Mouse (Mus musculus) kidney, embryonic 16.5 days (tissue): ENCODE data around the gene Sema3a. TPM values are rescaled to one million over a fixed set of nuclear protein-coding genes. Genes with fewer than 3 reads are reported as not detected.
"Not testable (repeated sequence)": the region's sequence is repeated elsewhere in the genome, so short reads cannot be mapped to it uniquely, and the experiment has no call there.

ENCODE experiments used
- ATAC-seq: fragments of 200-750 bp; cut with Nextera tagmentation; 2 replicates; pipeline ENCODE4 v1.8.0; 2017; ENCODE audit warnings: moderate TSS enrichment; ENCODE audit not compliant: low FRiP score, low TSS enrichment
- H3K27ac ChIP-seq: fragments of 300-500 bp; sonication (generic); 2 replicates; pipeline ENCODE4 v1.5.1; 2014; ENCODE audit warnings: low read length
- H3K27me3 ChIP-seq: fragments of 300-500 bp; sonication (generic); 2 replicates; pipeline ENCODE4 v1.6.1; 2014; ENCODE audit warnings: low read length, control low read depth, mixed read lengths; ENCODE audit not compliant: insufficient read depth
- H3K36me3 ChIP-seq: fragments of 300-500 bp; sonication (generic); 2 replicates; pipeline ENCODE4 v1.6.1; 2014; ENCODE audit warnings: low read length, control low read depth, mixed read lengths; ENCODE audit not compliant: insufficient read depth
- H3K4me1 ChIP-seq: fragments of 300-500 bp; sonication (generic); 2 replicates; pipeline ENCODE4 v1.6.1; 2014; ENCODE audit warnings: low read length, control low read depth, mixed read lengths; ENCODE audit not compliant: insufficient read depth
- H3K4me2 ChIP-seq: fragments of 300-500 bp; sonication (generic); replicated peaks from 2 replicates; pipeline ENCODE4 v1.6.1; 2014; ENCODE audit warnings: low read depth, low read length
- H3K4me3 ChIP-seq: fragments of 300-500 bp; sonication (generic); 2 replicates; pipeline ENCODE4 v1.5.1; 2014; ENCODE audit warnings: mild to moderate bottlenecking, low read length
- H3K9ac ChIP-seq: fragments of 300-500 bp; sonication (generic); replicated peaks from 2 replicates; pipeline ENCODE4 v1.6.1; 2014; ENCODE audit warnings: low read length
- H3K9me3 ChIP-seq: fragments of 300-500 bp; sonication (generic); 2 replicates; pipeline ENCODE4 v1.6.1; 2016; ENCODE audit warnings: low read length, control low read depth
- WGBS: fragments of 180-500 bp; shearing (Covaris S2); extraction: QIAGEN DNeasy Blood & Tissue Kit; methylation state at CpG from one replicate; pipeline ENCODE4 v1.1.7; 2014; 5-methylcytosine and 5-hydroxymethylcytosine counted together
- polyA plus RNA-seq: library from polyadenylated mRNA; unstranded; fragments of >200 nt; fragmentation: Nextera tagmentation; extraction: Ambion mirVana; gene quantifications from 2 replicates; pipeline ENCODE4 v1.2.1, GENCODE M21; 2015

Sema3a gene
- polyA plus RNA-seq, 1 experiment from 2014 or later, result 24.1 TPM

DNA sequence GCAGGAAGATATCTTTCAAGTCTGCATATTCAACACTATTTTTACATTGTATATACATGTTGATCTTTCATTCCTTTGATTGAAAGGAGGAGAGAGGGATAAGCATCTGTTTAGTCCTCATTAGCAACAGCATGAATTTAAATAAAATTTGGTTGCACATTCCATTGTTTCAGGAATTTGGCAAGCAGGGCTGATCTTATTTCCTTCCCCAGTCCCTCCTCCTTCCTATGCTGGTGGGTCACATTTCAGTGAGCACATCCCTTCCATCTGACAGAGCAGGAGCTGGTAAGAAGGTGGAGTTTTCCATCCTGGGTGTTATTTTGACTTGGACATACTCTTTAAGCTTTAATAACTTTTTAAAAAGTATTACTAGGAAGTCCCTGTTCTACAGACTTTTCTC is 315.9 kb downstream of the Sema3a start:
- peak; percentile 91 for ATAC-seq
- H3K36me3 ChIP-seq, result no peaks in the 10 kb centered on the region
- no peaks in the 10 kb centered on the region for H3K9me3 ChIP-seq

DNA sequence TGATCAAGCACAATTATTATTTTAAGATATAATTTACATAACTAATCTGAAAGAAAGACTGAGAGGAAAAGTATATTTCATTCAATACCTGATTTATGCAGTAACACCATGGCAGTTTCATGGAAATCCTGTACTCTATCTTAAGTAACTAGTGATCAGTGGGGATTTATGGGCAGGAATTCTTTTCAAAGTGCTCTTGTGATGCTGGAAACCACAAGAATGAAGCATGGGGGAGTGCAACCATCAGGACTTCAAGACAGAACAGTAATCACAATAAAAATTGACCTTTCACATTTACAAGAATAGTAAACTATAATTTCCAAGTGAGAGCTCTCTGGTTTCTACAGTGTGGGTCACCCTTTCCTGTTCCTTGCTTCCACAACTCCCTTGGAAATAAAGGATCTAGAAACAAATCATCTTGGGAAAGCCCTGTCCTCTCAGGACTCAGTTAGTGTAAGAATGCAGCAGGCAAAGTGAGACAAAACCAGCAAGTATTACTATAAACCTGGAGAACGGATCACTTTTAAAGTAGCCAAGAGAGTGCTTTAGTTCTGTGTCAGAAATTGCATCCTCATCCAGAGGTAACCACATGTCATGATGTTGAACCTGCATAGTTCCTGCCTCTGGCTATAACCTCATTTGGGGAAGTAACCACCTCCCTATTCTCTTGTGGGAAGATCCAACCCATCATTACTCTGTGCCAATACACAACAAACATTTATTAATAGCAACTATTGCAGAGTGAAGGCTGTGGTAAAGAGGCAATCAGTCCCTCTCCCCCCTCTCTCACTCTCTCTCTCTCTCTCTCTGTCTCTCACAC is 335.2 kb downstream of the Sema3a start:
- no peaks in the 10 kb centered on the region for H3K27me3 ChIP-seq
- no peaks in the 10 kb centered on the region for H3K36me3 ChIP-seq
- peak; percentile 82; the same call in 1 of the 2 replicates for ATAC-seq
- 47% methylated on average over 1 of the region's 1 CpGs for WGBS
- H3K9me3 ChIP-seq, result no peaks in the 10 kb centered on the region
- 0 out of 2 replicates have a peak overlapping the region, but pooled peaks have one; percentile 53 for H3K27ac ChIP-seq
- no peak overlapping the region for H3K4me2 ChIP-seq
- H3K4me3 ChIP-seq, result no peak overlapping the region
- H3K4me1 ChIP-seq, result no peaks in the 10 kb centered on the region
- no peak overlapping the region for H3K9ac ChIP-seq

More for the DNA sequence above, 315.9 kb downstream of the Sema3a start:
- Histone ChIP-seq H3K9ac (no peak overlapping the region), H3K27ac (no peak overlapping the region), H3K27me3 (no peaks in the 10 kb centered on the region), H3K4me1 (no peaks in the 10 kb centered on the region), H3K4me3 (no peak overlapping the region), H3K4me2 (no peak overlapping the region)

DNA sequence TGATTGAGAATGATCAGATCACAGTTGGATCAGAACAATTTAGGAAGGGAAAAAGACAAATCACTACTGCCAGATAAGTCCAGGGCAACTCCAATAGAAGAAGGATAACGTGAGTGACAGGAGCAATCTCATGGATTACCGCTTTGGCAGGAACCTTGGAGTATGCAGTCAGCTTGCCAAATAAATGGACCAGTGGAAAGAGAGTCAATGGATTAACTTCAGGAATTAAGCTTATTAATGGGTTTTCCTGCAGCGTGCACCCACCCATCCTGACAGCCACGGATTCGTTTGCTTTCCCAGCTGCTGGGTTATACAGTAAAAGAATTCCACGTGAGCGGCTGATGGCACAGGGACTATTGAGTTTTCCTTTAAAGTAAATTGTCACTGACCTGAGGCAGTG is 343.6 kb downstream of the Sema3a start:
- Histone ChIP-seq H3K4me3 (no peak overlapping the region), H3K4me1 (peaks cover 12% of the 10 kb centered on the region), H3K27me3 (no peaks in the 10 kb centered on the region), H3K4me2 (no peak overlapping the region), H3K36me3 (no peaks in the 10 kb centered on the region), H3K9me3 (no peaks in the 10 kb centered on the region), H3K9ac (no peak overlapping the region), H3K27ac (no peak overlapping the region)
- no peak for ATAC-seq
- WGBS, result 49% methylated on average over 7 of the region's 7 CpGs

DNA sequence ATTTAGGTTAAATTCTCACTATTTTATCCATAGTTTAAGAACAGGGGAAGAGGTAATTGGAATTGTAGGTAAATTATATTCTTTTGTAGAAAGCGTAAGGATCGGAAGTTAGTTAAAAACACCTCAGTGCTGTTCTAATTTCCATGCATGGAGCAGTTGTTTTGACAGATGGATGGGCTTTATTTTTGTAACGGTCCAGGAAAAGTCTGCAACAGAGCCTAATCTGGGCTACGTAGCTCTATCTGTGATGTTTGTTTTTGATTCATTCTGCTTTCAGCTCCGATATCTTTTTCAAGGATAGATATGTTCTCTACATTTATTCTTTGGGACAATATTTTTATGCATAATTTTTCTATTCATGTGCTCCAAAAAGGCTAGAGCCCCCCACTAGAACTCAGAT is 344.2 kb downstream of the Sema3a start:
- Histone ChIP-seq H3K9ac (no peak overlapping the region), H3K9me3 (no peaks in the 10 kb centered on the region), H3K4me3 (no peak overlapping the region), H3K4me2 (no peak overlapping the region), H3K4me1 (peaks cover 12% of the 10 kb centered on the region), H3K27me3 (no peaks in the 10 kb centered on the region), H3K36me3 (no peaks in the 10 kb centered on the region), H3K27ac (no peak overlapping the region)
- 47% methylated on average over 5 of the region's 5 CpGs for WGBS
- ATAC-seq, result no peak

DNA sequence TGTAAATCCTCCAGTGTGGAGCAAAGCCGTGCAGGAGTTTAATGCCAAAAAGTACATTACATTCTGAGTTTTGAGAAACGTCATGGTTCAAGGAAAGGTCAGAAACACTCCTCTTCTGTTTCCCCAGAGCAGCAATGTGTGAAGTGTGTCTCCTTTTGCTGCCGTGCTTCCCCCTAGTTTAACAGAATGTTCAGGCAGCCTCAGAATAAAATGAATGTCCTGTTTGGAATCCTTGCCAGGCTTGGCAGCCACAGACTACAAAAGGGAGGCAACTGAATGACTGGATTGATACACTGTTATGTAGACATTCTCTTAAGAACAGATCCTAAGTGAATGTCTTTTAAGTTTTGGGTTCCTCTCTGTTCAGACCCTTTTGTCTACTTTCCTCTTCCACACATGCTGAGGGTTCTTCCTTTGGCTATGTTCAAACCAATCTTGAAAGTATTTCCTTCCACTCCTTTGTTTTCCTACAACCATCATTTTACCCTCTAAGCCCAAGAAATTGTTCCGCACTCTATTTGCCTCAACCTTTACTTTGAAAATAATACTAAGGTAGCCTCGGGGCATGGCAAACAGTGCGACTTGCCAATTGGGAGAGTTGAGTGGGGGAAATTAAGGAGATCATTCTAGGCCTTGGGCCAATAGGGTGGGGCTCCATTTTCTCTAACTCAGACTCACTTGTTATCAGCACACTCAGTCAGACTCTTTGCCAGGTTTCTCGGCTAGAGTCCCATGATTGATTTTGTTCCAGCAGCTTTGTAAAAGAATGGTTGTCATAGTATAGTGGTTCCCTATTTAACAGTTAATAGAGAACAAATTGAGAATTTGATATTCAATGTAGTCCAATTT is 345.1 kb downstream of the Sema3a start:
- Histone ChIP-seq H3K9ac (no peak overlapping the region), H3K27me3 (no peaks in the 10 kb centered on the region), H3K9me3 (no peaks in the 10 kb centered on the region), H3K27ac (no peak overlapping the region), H3K4me3 (no peak overlapping the region), H3K4me1 (peaks cover 12% of the 10 kb centered on the region), H3K36me3 (no peaks in the 10 kb centered on the region), H3K4me2 (no peak overlapping the region)
- peak; percentile 77 for ATAC-seq
- 40% methylated on average over 7 of the region's 7 CpGs for WGBS

DNA sequence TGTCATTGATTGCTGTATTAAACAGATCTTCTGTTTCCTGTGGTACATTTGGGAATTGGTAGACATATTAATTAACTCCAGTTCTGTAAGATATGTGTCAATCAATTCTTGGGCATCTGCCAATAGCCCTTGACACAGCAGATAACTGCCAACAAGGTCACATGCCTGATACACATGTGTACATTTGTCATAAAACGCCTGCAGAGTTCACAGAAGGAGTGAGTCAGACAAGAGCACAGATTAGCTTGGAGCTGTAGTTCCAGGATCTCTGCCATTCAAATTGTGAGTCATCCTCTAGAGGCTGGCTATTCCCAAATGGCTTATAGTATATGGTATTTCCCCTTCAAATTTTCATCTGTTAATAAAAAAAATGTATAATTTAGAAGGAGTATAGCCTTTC is 352.4 kb downstream of the Sema3a start:
- 62% methylated on average over 1 of the region's 1 CpGs for WGBS
- Histone ChIP-seq H3K9ac (no peak overlapping the region), H3K27ac (no peak overlapping the region), H3K4me1 (no peaks in the 10 kb centered on the region), H3K9me3 (no peaks in the 10 kb centered on the region), H3K4me3 (no peak overlapping the region), H3K36me3 (no peaks in the 10 kb centered on the region), H3K4me2 (no peak overlapping the region), H3K27me3 (no peaks in the 10 kb centered on the region)
- ATAC-seq, result no peak

DNA sequence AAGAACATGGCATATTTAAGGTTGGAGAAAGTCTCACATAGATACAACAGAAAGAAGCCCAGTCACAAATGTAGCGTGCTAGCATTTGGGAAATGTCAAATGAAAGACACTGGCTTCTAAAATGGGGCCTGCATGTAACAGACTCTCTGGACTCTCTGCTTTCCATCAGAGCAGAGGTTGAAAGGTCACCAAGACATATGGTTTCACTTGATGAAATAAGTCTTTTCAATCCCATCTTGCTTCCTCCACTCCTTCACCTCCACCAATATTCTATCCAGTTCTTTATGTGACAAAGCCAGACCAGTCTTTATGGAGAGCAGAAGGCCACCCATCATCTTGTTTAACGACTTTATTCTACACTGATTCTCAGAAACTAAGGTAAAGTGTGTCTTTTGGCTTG is 363.5 kb downstream of the Sema3a start:
- H3K4me1 ChIP-seq, result no peaks in the 10 kb centered on the region
- no peak overlapping the region for H3K9ac ChIP-seq
- no peak overlapping the region for H3K4me3 ChIP-seq
- no peak overlapping the region for H3K27ac ChIP-seq
- H3K36me3 ChIP-seq, result no peaks in the 10 kb centered on the region
- WGBS, result 84% methylated on average over 2 of the region's 2 CpGs
- H3K4me2 ChIP-seq, result no peak overlapping the region
- H3K9me3 ChIP-seq, result no peaks in the 10 kb centered on the region
- H3K27me3 ChIP-seq, result no peaks in the 10 kb centered on the region
- ATAC-seq, result no peak

DNA sequence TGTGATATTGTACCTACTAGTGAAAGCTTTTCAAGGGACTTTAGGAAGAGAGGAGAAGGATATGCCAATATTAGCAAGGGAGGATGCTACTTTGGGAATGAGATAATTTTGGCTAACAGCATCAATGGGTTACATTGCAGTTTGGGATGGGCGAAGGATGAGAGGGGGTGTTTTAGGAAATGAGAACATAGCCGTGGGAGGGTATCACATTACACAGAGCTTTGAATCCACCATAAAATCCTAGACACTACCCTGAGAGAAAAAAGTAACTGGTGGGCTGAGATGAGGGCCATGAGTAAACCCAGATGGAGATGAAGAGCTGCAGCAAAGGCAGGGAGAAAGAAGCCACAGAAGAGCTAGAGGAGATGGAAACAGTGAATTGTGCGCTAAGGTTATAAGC is 370.8 kb downstream of the Sema3a start:
- not testable (repeated sequence) for H3K9me3 ChIP-seq, H3K9ac ChIP-seq, H3K4me2 ChIP-seq, H3K27me3 ChIP-seq, ATAC-seq, H3K4me1 ChIP-seq, H3K4me3 ChIP-seq, H3K27ac ChIP-seq, H3K36me3 ChIP-seq
- WGBS, result 57% methylated on average over 3 of the region's 3 CpGs

DNA sequence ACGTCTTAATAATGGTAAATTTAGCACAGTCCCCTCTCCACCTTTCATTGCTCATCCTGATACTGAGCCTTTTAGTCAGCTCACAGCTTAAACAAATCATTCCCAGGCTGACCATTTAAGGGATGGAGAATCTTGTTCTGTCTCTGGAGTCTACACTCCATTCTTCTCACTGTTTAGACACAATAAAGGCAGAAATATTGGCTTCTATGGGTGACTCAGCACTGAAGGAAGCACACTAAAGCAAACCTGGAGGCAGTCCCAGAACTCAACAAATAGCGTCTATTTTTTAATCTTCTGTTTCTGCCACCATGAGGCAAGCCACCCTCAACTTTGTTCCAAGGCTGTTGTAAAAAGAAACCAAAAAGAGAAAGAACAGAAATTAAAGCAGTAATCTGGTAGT is 374.6 kb downstream of the Sema3a start:
- Histone ChIP-seq H3K4me1 (no peaks in the 10 kb centered on the region), H3K9me3 (no peaks in the 10 kb centered on the region), H3K27me3 (no peaks in the 10 kb centered on the region), H3K4me3 (no peak overlapping the region), H3K36me3 (no peaks in the 10 kb centered on the region), H3K9ac (no peak overlapping the region), H3K4me2 (no peak overlapping the region), H3K27ac (no peak overlapping the region)
- 85% methylated on average over 2 of the region's 2 CpGs for WGBS
- no peak for ATAC-seq
